Mouse (Mus musculus) stomach, postnatal 0 days (tissue): ENCODE measurements at regions not wholly inside any gene's neighbourhood (a gene's known extent, or its start where the extent isn't known, plus 50 kb on each side); places are given as distances from the start of the nearest gene placed in this dataset.

Experiments
- ATAC-seq: fragments of 200-750 bp; cut with Nextera tagmentation; 2 replicates; pipeline ENCODE4 v1.8.0; 2017; ENCODE audit not compliant: low FRiP score, low TSS enrichment
- DNase-seq: peaks from one replicate; pipeline ENCODE4 v3.0.0-alpha.2; 2016; ENCODE audit warnings: low spot score
- H3K27ac ChIP-seq: fragments of 300-500 bp; sonication (generic); replicated peaks from 2 replicates; pipeline ENCODE4 v1.5.1; 2014; ENCODE audit warnings: mild to moderate bottlenecking, control low read depth
- H3K27me3 ChIP-seq: fragments of 300-500 bp; sonication (generic); 2 replicates; pipeline ENCODE4 v1.6.1; 2014; ENCODE audit warnings: low read length; ENCODE audit not compliant: control insufficient read depth, insufficient read depth
- H3K36me3 ChIP-seq: fragments of 300-500 bp; sonication (generic); 2 replicates; pipeline ENCODE4 v1.6.1; 2014; ENCODE audit warnings: low read length, mixed read lengths; ENCODE audit not compliant: control insufficient read depth, insufficient read depth
- H3K4me1 ChIP-seq: fragments of 300-500 bp; sonication (generic); replicated peaks from 2 replicates; pipeline ENCODE4 v1.6.1; 2014; ENCODE audit warnings: antibody characterized with exemption; ENCODE audit not compliant: control insufficient read depth, insufficient read depth
- H3K4me2 ChIP-seq: fragments of 300-500 bp; sonication (generic); replicated peaks from 2 replicates; pipeline ENCODE4 v1.6.1; 2014; ENCODE audit warnings: low read depth, mild to moderate bottlenecking, control low read depth, moderate library complexity
- H3K4me3 ChIP-seq: fragments of 300-500 bp; sonication (generic); 2 replicates; pipeline ENCODE4 v1.5.1; 2014; ENCODE audit warnings: low read depth, low read length, control low read depth
- H3K9ac ChIP-seq: fragments of 300-500 bp; sonication (generic); 2 replicates; pipeline ENCODE4 v1.6.1; 2014; ENCODE audit warnings: mild to moderate bottlenecking, low read length, control low read depth, mixed read lengths
- H3K9me3 ChIP-seq: fragments of 300-500 bp; sonication (generic); 2 replicates; pipeline ENCODE4 v1.6.1; 2016; ENCODE audit warnings: low read length; ENCODE audit not compliant: control insufficient read depth
- CTCF ChIP-seq: IDR thresholded peaks from 2 replicates; pipeline ENCODE4 v1.5.1; 2016; ENCODE audit warnings: antibody characterized with exemption, low read depth, mild to moderate bottlenecking, moderate library complexity
- EP300 ChIP-seq: optimal IDR thresholded peaks from 2 replicates; pipeline ENCODE3; 2016; ENCODE audit warnings: antibody characterized with exemption
- WGBS: fragments of 180-500 bp; shearing (Covaris S2); extraction: QIAGEN DNeasy Blood & Tissue Kit; methylation state at CpG from one replicate; pipeline ENCODE4 v1.1.7; 2014; 5-methylcytosine and 5-hydroxymethylcytosine counted together

GRCm38 (mm10) chr9:46788456-46788855, 210.1 kb upstream of the Gm4791 start:
- DNase-seq (no peak), ATAC-seq (no peak)
- 86% methylated on average over 5 of the region's 5 CpGs for WGBS
- Histone ChIP-seq H3K4me1 (no peaks in the 10 kb centered on the region), H3K4me3 (no peak overlapping the region), H3K9ac (no peak overlapping the region), H3K27ac (no peak overlapping the region), H3K4me2 (no peak overlapping the region), H3K9me3 (no peaks in the 10 kb centered on the region), H3K36me3 (no peaks in the 10 kb centered on the region), H3K27me3 (no peaks in the 10 kb centered on the region)
- TF ChIP-seq CTCF: no peak
- no peak for TF ChIP-seq EP300

DNA sequence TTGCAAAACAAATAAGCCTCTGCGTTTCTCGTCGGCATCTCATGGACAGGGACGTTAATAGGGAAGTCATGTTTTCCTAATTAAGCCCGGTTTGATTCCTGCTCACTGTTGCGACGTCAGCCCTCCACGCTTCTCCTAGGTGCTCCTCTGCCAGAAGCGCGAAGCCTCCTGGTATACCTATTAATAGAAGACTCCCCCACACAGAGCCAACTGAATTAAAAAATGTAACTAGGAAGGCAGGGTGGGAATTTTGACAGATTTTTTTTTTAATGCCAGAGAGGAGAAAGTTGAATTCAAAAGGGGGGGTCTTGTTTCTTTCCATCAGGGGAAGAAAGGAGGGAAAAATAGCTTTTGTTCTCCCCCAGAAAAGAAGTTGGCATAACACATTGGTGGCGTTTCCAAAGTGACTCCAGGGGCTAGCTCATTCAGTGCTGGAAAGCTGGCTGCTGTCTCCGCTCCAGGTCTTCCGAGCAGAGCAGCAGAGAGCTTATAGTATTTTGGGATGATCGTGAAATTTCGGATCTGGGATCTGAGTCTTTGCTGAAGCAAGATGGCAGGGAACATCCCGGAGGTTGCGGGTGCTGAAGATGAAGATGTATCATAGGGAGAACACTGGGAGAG, 214.1 kb upstream of the Gm4791 start:
- ATAC-seq: no peak
- no peak overlapping the region for H3K27ac ChIP-seq

GRCm38 (mm10) chr9:46783597-46784354, 214.8 kb upstream of the Gm4791 start:
- no peaks in the 10 kb centered on the region for H3K36me3 ChIP-seq
- no peak overlapping the region for H3K27ac ChIP-seq
- no peaks in the 10 kb centered on the region for H3K27me3 ChIP-seq
- H3K4me2 ChIP-seq: no peak overlapping the region
- ATAC-seq: no peak
- TF ChIP-seq EP300 (no peak), CTCF (no peak)
- H3K4me1 ChIP-seq: no peaks in the 10 kb centered on the region
- H3K9me3 ChIP-seq: no peaks in the 10 kb centered on the region
- WGBS: 82% methylated on average over 12 of the region's 12 CpGs
- no peak for DNase-seq
- H3K9ac ChIP-seq: no peak overlapping the region
- H3K4me3 ChIP-seq: no peak overlapping the region

More for the DNA sequence above, 214.1 kb upstream of the Gm4791 start:
- Histone ChIP-seq H3K27me3 (no peaks in the 10 kb centered on the region), H3K9ac (no peak overlapping the region), H3K4me1 (no peaks in the 10 kb centered on the region), H3K4me2 (no peak overlapping the region), H3K4me3 (no peak overlapping the region), H3K9me3 (no peaks in the 10 kb centered on the region), H3K36me3 (no peaks in the 10 kb centered on the region)
- WGBS: 87% methylated on average over 17 of the region's 17 CpGs
- DNase-seq: no peak
- no peak for TF ChIP-seq CTCF
- TF ChIP-seq EP300: no peak

DNA sequence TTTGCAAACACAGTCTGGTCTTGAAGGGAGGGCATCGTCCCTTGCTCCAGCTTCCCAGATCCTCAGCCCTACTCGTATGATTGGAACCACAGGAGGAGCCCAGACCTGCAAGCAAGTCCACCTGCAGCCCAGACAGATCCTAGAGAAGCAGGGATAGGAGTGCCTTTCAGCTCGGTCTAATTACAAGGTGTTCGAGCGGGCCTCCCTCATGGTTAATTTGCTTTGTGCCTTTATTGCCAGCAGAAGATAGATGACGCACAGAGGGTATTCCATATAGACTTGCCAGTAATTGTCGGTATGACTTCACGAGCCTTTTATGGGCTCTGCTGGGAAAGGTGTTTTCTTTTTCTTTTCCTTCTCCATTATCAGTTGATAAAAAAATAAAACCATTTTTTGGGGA, 216.9 kb upstream of the Gm4791 start:
- WGBS: 82% methylated on average over 8 of the region's 8 CpGs
- no peak for TF ChIP-seq EP300
- no peak for TF ChIP-seq CTCF

GRCm38 (mm10) chr9:46778769-46779168, 219.8 kb upstream of the Gm4791 start:
- Histone ChIP-seq H3K9ac (no peak overlapping the region), H3K9me3 (no peaks in the 10 kb centered on the region), H3K4me1 (no peaks in the 10 kb centered on the region), H3K27ac (no peak overlapping the region), H3K27me3 (no peaks in the 10 kb centered on the region), H3K4me3 (no peak overlapping the region), H3K36me3 (no peaks in the 10 kb centered on the region), H3K4me2 (no peak overlapping the region)
- ATAC-seq: no peak
- no peak for DNase-seq
- TF ChIP-seq CTCF: no peak
- WGBS: 73% methylated on average over 6 of the region's 6 CpGs

More for the DNA sequence above, 216.9 kb upstream of the Gm4791 start:
- no peaks in the 10 kb centered on the region for H3K4me1 ChIP-seq
- H3K4me2 ChIP-seq: no peak overlapping the region
- no peaks in the 10 kb centered on the region for H3K9me3 ChIP-seq
- H3K27ac ChIP-seq: no peak overlapping the region
- DNase-seq (no peak), ATAC-seq (no peak)
- H3K27me3 ChIP-seq: no peaks in the 10 kb centered on the region
- no peak overlapping the region for H3K9ac ChIP-seq
- H3K36me3 ChIP-seq: no peaks in the 10 kb centered on the region
- H3K4me3 ChIP-seq: no peak overlapping the region

GRCm38 (mm10) chr9:46774821-46775220, 223.7 kb upstream of the Gm4791 start:
- Histone ChIP-seq H3K36me3 (no peaks in the 10 kb centered on the region), H3K27ac (no peak overlapping the region), H3K27me3 (no peaks in the 10 kb centered on the region), H3K9ac (no peak overlapping the region), H3K4me1 (no peaks in the 10 kb centered on the region), H3K4me3 (no peak overlapping the region), H3K9me3 (no peaks in the 10 kb centered on the region), H3K4me2 (no peak overlapping the region)
- 59% methylated on average over 2 of the region's 2 CpGs for WGBS
- no peak for ATAC-seq
- no peak for DNase-seq
- TF ChIP-seq EP300 (no peak), CTCF (no peak)
